Mouse (Mus musculus) MEL (cell line): ENCODE data around the gene Mettl5. TPM values are rescaled to one million over a fixed set of nuclear protein-coding genes. Genes with fewer than 3 reads are reported as not detected.

Experiments
- DNase-seq: peaks from one replicate; pipeline ENCODE4 v3.0.0; 2011; ENCODE audit warnings: low read depth, low spot score
- H3K27ac ChIP-seq: 2 replicates; pipeline ENCODE4 v1.5.1; 2012; ENCODE audit warnings: low read depth, mild to moderate bottlenecking, control low read depth, low read length, moderate library complexity; ENCODE audit not compliant: control insufficient read depth
- H3K27me3 ChIP-seq, 2 experiments: fragments of 150-350 bp in 1 of 2; sonication (generic) in 1 of 2; 2 replicates each; pipeline ENCODE4 v1.6.1; 2012; ENCODE audit warnings: low read length in 2 of 2, mild to moderate bottlenecking in 2 of 2, improper control_type of control experiment in 1 of 2, moderate library complexity in 1 of 2; ENCODE audit not compliant: insufficient read depth in 2 of 2, control insufficient read depth in 1 of 2
- H3K36me3 ChIP-seq, 2 experiments: 2 replicates each; pipeline ENCODE4 v1.6.1; 2012 to 2014; ENCODE audit warnings: low read length in 2 of 2, improper control_type of control experiment in 1 of 2, inconsistent platforms in 1 of 2, mild to moderate bottlenecking in 1 of 2; ENCODE audit not compliant: insufficient read depth in 2 of 2, control insufficient read depth in 1 of 2
- H3K4me1 ChIP-seq, 2 experiments: fragments of 150-350 bp in 1 of 2; sonication (generic) in 1 of 2; 2 replicates each; pipeline ENCODE4 v1.6.1; 2012; ENCODE audit warnings: low read length in 2 of 2, improper control_type of control experiment in 1 of 2, mild to moderate bottlenecking in 1 of 2; ENCODE audit not compliant: insufficient read depth in 2 of 2, control insufficient read depth in 1 of 2
- H3K4me3 ChIP-seq, 2 experiments: fragments of 150-350 bp in 1 of 2; sonication (generic) in 1 of 2; 2 replicates each; pipeline ENCODE4 v1.5.1; 2012; ENCODE audit warnings: low read depth in 2 of 2, low read length in 2 of 2, mild to moderate bottlenecking in 2 of 2, moderate library complexity in 2 of 2, control low read depth in 1 of 2, improper control_type of control experiment in 1 of 2; ENCODE audit not compliant: control insufficient read depth in 1 of 2, insufficient read depth in 1 of 2
- H3K79me2 ChIP-seq: 2 replicates; pipeline ENCODE4 v1.6.1; 2012; ENCODE audit warnings: mild to moderate bottlenecking, low read length, moderate library complexity; ENCODE audit not compliant: control insufficient read depth, poor library complexity, insufficient read depth
- H3K9ac ChIP-seq: 2 replicates; pipeline ENCODE4 v1.6.1; 2012; ENCODE audit warnings: low read depth, mild to moderate bottlenecking, control low read depth, low read length, moderate library complexity; ENCODE audit not compliant: control insufficient read depth, poor library complexity, severe bottlenecking
- H3K9me3 ChIP-seq: fragments of 150-350 bp; sonication (generic); replicated peaks from 2 replicates; pipeline ENCODE4 v1.6.1; 2012; ENCODE audit warnings: mild to moderate bottlenecking, low read length, improper control_type of control experiment, moderate library complexity; ENCODE audit not compliant: insufficient read depth
- BHLHE40 ChIP-seq: IDR thresholded peaks from 2 replicates; pipeline ENCODE4 v1.6.1; 2012; ENCODE audit warnings: low read depth, mild to moderate bottlenecking, inconsistent platforms, low read length, improper control_type of control experiment, borderline replicate concordance
- CHD2 ChIP-seq: IDR thresholded peaks from 2 replicates; pipeline ENCODE4 v1.6.1; 2011; ENCODE audit warnings: low read length, improper control_type of control experiment
- CTCF ChIP-seq, 3 experiments: IDR thresholded peaks in 2 of 3; conservative IDR thresholded peaks in 1 of 3; 2 replicates each; pipeline ENCODE4 v1.5.1; 2011 to 2012; ENCODE audit warnings: low read length in 3 of 3, low read depth in 2 of 3, mild to moderate bottlenecking in 2 of 3, improper control_type of control experiment in 1 of 3, inconsistent platforms in 1 of 3, mixed read lengths in 1 of 3, moderate library complexity in 1 of 3; ENCODE audit not compliant: control insufficient read depth in 1 of 3, insufficient read depth in 1 of 3, poor library complexity in 1 of 3, severe bottlenecking in 1 of 3
- ELF1 ChIP-seq: IDR thresholded peaks from 2 replicates; pipeline ENCODE4 v1.6.1; 2014; ENCODE audit warnings: low read depth, mild to moderate bottlenecking, inconsistent platforms, low read length, improper control_type of control experiment, moderate library complexity
- EP300 ChIP-seq, 2 experiments: IDR thresholded peaks; 2 replicates each; pipeline ENCODE4 v1.6.1; 2011; ENCODE audit warnings: improper control_type of control experiment in 2 of 2, low read length in 2 of 2, low read depth in 1 of 2, mild to moderate bottlenecking in 1 of 2
- GABPA ChIP-seq: IDR thresholded peaks from 2 replicates; pipeline ENCODE4 v1.6.1; 2012; ENCODE audit warnings: low read depth, mild to moderate bottlenecking, inconsistent platforms, low read length, improper control_type of control experiment, moderate library complexity
- GATA1 ChIP-seq: IDR thresholded peaks from 2 replicates; pipeline ENCODE4 v1.6.1; 2011; ENCODE audit warnings: low read depth, low read length, improper control_type of control experiment
- HCFC1 ChIP-seq: IDR thresholded peaks from 2 replicates; pipeline ENCODE4 v1.6.1; 2012; ENCODE audit warnings: low read depth, mild to moderate bottlenecking, inconsistent platforms, low read length, improper control_type of control experiment, moderate library complexity
- JUND ChIP-seq: IDR thresholded peaks from 2 replicates; pipeline ENCODE4 v1.6.1; 2011; ENCODE audit warnings: low read depth, mild to moderate bottlenecking, improper control_type of control experiment, low read length
- MAFK ChIP-seq: IDR thresholded peaks from 2 replicates; pipeline ENCODE4 v1.6.1; 2011; ENCODE audit warnings: low read depth, mild to moderate bottlenecking, low read length, improper control_type of control experiment, borderline replicate concordance
- MAX ChIP-seq: IDR thresholded peaks from 2 replicates; pipeline ENCODE4 v1.6.1; 2011; ENCODE audit warnings: low read length, improper control_type of control experiment
- MAZ ChIP-seq: IDR thresholded peaks from 2 replicates; pipeline ENCODE4 v1.6.1; 2012; ENCODE audit warnings: low read depth, mild to moderate bottlenecking, inconsistent platforms, low read length, improper control_type of control experiment
- MXI1 ChIP-seq: IDR thresholded peaks from 2 replicates; pipeline ENCODE4 v1.6.1; 2011; ENCODE audit warnings: mild to moderate bottlenecking, low read depth, low read length, improper control_type of control experiment
- MYB ChIP-seq: IDR thresholded peaks from 2 replicates; pipeline ENCODE4 v1.6.1; 2011; ENCODE audit warnings: mild to moderate bottlenecking, low read depth, low read length, improper control_type of control experiment
- MYC ChIP-seq: IDR thresholded peaks from 2 replicates; pipeline ENCODE4 v1.6.1; 2011; ENCODE audit warnings: low read depth, mild to moderate bottlenecking, low read length, improper control_type of control experiment, moderate library complexity
- NRF1 ChIP-seq: IDR thresholded peaks from 2 replicates; pipeline ENCODE4 v1.6.1; 2014; ENCODE audit warnings: low read depth, mild to moderate bottlenecking, inconsistent platforms, low read length, improper control_type of control experiment, moderate library complexity; ENCODE audit not compliant: poor library complexity, insufficient read depth, severe bottlenecking
- POLR2A ChIP-seq, 2 experiments: IDR thresholded peaks; 2 replicates each; pipeline ENCODE4 v1.6.1; 2011 to 2012; ENCODE audit warnings: low read length in 2 of 2, mild to moderate bottlenecking in 2 of 2, control low read depth in 1 of 2, improper control_type of control experiment in 1 of 2, low read depth in 1 of 2, moderate library complexity in 1 of 2; ENCODE audit not compliant: control insufficient read depth in 1 of 2, insufficient read depth in 1 of 2, poor library complexity in 1 of 2
- POLR2AphosphoS5 ChIP-seq: IDR thresholded peaks from 2 replicates; pipeline ENCODE4 v1.6.1; 2012; ENCODE audit warnings: low read depth, borderline replicate concordance, mild to moderate bottlenecking, inconsistent platforms, low read length, moderate library complexity, mixed read lengths
- RAD21 ChIP-seq: IDR thresholded peaks from 2 replicates; pipeline ENCODE4 v1.6.1; 2011; ENCODE audit warnings: mild to moderate bottlenecking, low read depth, low read length, improper control_type of control experiment
- RCOR1 ChIP-seq: IDR thresholded peaks from 2 replicates; pipeline ENCODE4 v1.6.1; 2012; ENCODE audit warnings: low read depth, mild to moderate bottlenecking, inconsistent platforms, low read length, improper control_type of control experiment
- SIN3A ChIP-seq: IDR thresholded peaks from 2 replicates; pipeline ENCODE4 v1.6.1; 2012; ENCODE audit warnings: low read length, improper control_type of control experiment, inconsistent platforms
- SMC3 ChIP-seq: IDR thresholded peaks from 2 replicates; pipeline ENCODE4 v1.6.1; 2011; ENCODE audit warnings: low read depth, low read length, improper control_type of control experiment
- TAL1 ChIP-seq: IDR thresholded peaks from 2 replicates; pipeline ENCODE4 v1.6.1; 2012; ENCODE audit warnings: mild to moderate bottlenecking, inconsistent platforms, low read length, moderate library complexity, mixed read lengths
- TBP ChIP-seq: IDR thresholded peaks from 2 replicates; pipeline ENCODE4 v1.8.0; 2011; ENCODE audit warnings: low read depth, low read length, improper control_type of control experiment
- UBTF ChIP-seq: IDR thresholded peaks from 2 replicates; pipeline ENCODE4 v1.6.1; 2012; ENCODE audit warnings: low read depth, mild to moderate bottlenecking, inconsistent platforms, low read length, improper control_type of control experiment, moderate library complexity, borderline replicate concordance; ENCODE audit not compliant: insufficient read depth
- USF2 ChIP-seq, 2 experiments: IDR thresholded peaks; 2 replicates each; pipeline ENCODE4 v1.6.1; 2011 to 2012; ENCODE audit warnings: improper control_type of control experiment in 2 of 2, low read length in 2 of 2, borderline replicate concordance in 1 of 2, inconsistent platforms in 1 of 2, low read depth in 1 of 2, mild to moderate bottlenecking in 1 of 2; ENCODE audit not compliant: insufficient read depth in 1 of 2
- ZC3H11A ChIP-seq: IDR thresholded peaks from 2 replicates; pipeline ENCODE4 v1.6.1; 2012; ENCODE audit warnings: low read depth, mild to moderate bottlenecking, inconsistent platforms, low read length, improper control_type of control experiment
- ZMIZ1 ChIP-seq: IDR thresholded peaks from 2 replicates; pipeline ENCODE4 v1.6.1; 2012; ENCODE audit warnings: low read depth, mild to moderate bottlenecking, inconsistent platforms, low read length, improper control_type of control experiment, moderate library complexity
- ZNF384 ChIP-seq: IDR thresholded peaks from 2 replicates; pipeline ENCODE4 v1.6.1; 2012; ENCODE audit warnings: low read depth, mild to moderate bottlenecking, inconsistent platforms, low read length, improper control_type of control experiment
- polyA plus RNA-seq, 2 experiments: library from polyadenylated mRNA; stranded (reverse) in 1 of 2; unstranded in 1 of 2; fragments of >175 nt in 1 of 2; fragments of >200 nt in 1 of 2; gene quantifications; 2 replicates each; pipeline versions ENCODE4 v1.2.1 to v1.2.4; 2012; ENCODE audit warnings: low replicate concordance in 2 of 2, low read depth in 1 of 2; ENCODE audit not compliant: insufficient read length in 2 of 2, insufficient read depth in 1 of 2, missing spikeins in 1 of 2
- total RNA-seq: library from RNA; depleted of rRNA; stranded (reverse); fragments of 300-350 nt; gene quantifications from 2 replicates; pipeline ENCODE4 v1.2.3, GENCODE M21; 2012

Mettl5 gene
- total and polyA plus RNA-seq, 3 experiments = 27.5 to 29.2 TPM; not detected in 1

DNA sequence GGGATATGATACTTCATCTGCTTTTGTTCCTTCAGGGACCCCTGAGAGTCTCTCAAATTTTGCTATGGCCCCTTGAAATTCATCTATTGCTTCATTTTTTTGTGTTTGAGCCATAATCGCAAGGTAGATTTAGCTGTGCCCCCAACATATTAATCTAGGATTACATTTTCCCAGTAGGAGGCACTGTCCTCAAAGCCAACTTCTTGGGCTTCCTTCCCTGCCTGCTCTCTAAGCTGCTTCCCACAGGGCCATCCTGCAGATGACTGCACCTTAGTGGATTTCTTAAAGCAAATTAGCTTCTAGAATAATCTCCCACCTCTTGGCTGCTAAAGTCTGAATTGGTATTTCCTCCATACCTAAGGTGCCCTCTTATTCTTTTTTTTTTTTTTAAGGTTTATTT, 27.5 kb downstream of the Mettl5 start:
- no peak overlapping the region for H3K4me3 ChIP-seq
- H3K79me2 ChIP-seq = peaks cover 15% of the 10 kb centered on the region
- peaks cover 0 to 17% of the 10 kb centered on the region in 2 experiments; a peak in 3 of 4 replicates for H3K36me3 ChIP-seq
- DNase-seq = peak; percentile 55
- H3K4me1 ChIP-seq = peaks cover 8 to 14% of the 10 kb centered on the region in 2 experiments
- no peak overlapping the region for H3K27ac ChIP-seq
- no peaks in the 10 kb centered on the region for H3K27me3 ChIP-seq
- TF ChIP-seq CTCF (IDR thresholded peaks at IDR 0.05 in 2 of 3, conservative IDR thresholded peaks at IDR 0.05 in 1 of 3; ENCODE audit: control insufficient read depth in 1 of 3, insufficient read depth in 1 of 3, low read depth in 2 of 3, low read length in 3 of 3, poor library complexity in 1 of 3, severe bottlenecking in 1 of 3) (peak; percentile 24 to 58 (median 38); a peak in 5 of 6 replicates), RAD21 (peak; percentile 51), JUND (no peak), ZNF384 (peak; percentile 80), SMC3 (peak; percentile 28; the same call in 1 of the 2 replicates), EP300 (IDR thresholded peaks at IDR 0.05; ENCODE audit: low read depth in 1 of 2, low read length in 2 of 2) (no peak)
- H3K9ac ChIP-seq = no peak overlapping the region
- no peaks in the 10 kb centered on the region for H3K9me3 ChIP-seq

DNA sequence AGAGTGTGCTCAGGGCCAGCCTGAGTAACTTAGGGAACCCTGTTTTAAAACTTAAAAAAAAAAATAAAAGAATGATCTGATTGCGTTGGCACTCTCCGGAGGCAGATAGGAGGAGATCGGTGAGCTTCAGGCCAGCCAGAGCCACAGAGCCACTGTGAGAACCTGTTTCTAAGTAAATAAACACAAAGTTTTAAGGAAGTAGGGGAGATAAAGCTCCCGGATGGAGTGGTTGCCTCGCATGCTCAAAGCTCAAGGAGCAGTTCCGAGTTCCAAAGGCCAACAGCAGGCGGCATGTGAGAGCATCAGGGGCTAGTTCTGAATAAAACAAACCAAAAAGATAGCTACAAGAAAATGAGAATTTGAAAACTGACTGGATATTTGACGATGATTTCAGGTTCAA, 29.0 kb downstream of the Mettl5 start:
- H3K36me3 ChIP-seq = peaks cover 0 to 15% of the 10 kb centered on the region in 2 experiments; a peak in 2 of 4 replicates
- no peaks in the 10 kb centered on the region for H3K9me3 ChIP-seq
- peaks cover under 1% of the 10 kb centered on the region for H3K79me2 ChIP-seq
- peaks cover 7 to 14% of the 10 kb centered on the region in 2 experiments for H3K4me1 ChIP-seq
- H3K4me3 ChIP-seq = peak overlapping the region; percentile 26 to 40
- peak overlapping the region; percentile 58 for H3K9ac ChIP-seq
- no peaks in the 10 kb centered on the region for H3K27me3 ChIP-seq
- DNase-seq = peak; percentile 95
- H3K27ac ChIP-seq = peak overlapping the region; percentile 55
- TF ChIP-seq ZNF384 (peak; percentile 79), TAL1 (no peak), POLR2AphosphoS5 (no peak), SMC3 (peak; percentile 67), MYB (no peak), ELF1 (peak; percentile 89), UBTF (no peak), RAD21 (no peak; the same call in 1 of the 2 replicates), RCOR1 (peak; percentile 68), CHD2 (no peak), ZC3H11A (no peak), ZMIZ1 (no peak), MYC (peak; percentile 80), MAFK (no peak), POLR2A (IDR thresholded peaks at IDR 0.05; ENCODE audit: control insufficient read depth in 1 of 2, insufficient read depth in 1 of 2, low read depth in 1 of 2, low read length in 2 of 2, poor library complexity in 1 of 2) (peak in 1 of 2 experiments; percentile 34; a peak in 1 of 4 replicates), MXI1 (peak; percentile 88), MAX (peak; percentile 76), JUND (no peak), GATA1 (peak; percentile 74), TBP (peak; percentile 50; the same call in 1 of the 2 replicates), SIN3A (peak; percentile 92), HCFC1 (peak; percentile 76), MAZ (0 out of 2 replicates have a peak, but pooled peaks have one; percentile 42), EP300 (IDR thresholded peaks at IDR 0.05; ENCODE audit: low read depth in 1 of 2, low read length in 2 of 2) (peak; percentile 50 to 66), CTCF (IDR thresholded peaks at IDR 0.05 in 2 of 3, conservative IDR thresholded peaks at IDR 0.05 in 1 of 3; ENCODE audit: control insufficient read depth in 1 of 3, insufficient read depth in 1 of 3, low read depth in 2 of 3, low read length in 3 of 3, poor library complexity in 1 of 3, severe bottlenecking in 1 of 3) (peak; percentile 60 to 70 (median 63)), USF2 (IDR thresholded peaks at IDR 0.05; ENCODE audit: borderline replicate concordance in 1 of 2, insufficient read depth in 1 of 2, low read depth in 1 of 2, low read length in 2 of 2) (no peak), GABPA (no peak), NRF1 (peak; percentile 63), BHLHE40 (no peak)
